Mouse (Mus musculus): ENCODE data around the gene Rcor3.

Gene Rcor3

GRCm38 (mm10) chr1:192092879-192093660 lies 44.8 kb downstream of the Rcor3 start:
- peak; percentile 89 for DNase-seq

GRCm38 (mm10) chr1:192091806-192092772 lies 45.8 kb downstream of the Rcor3 start, which contains the start of gene Traf5:
Traf5 (minus strand) TSS chr1:192092559.
- DNase-seq = peak; percentile 99

GRCm38 (mm10) chr1:192090689-192091567 lies 46.9 kb downstream of the Rcor3 start:
- no peak for DNase-seq

GRCm38 (mm10) chr1:192090281-192090680 lies 47.6 kb downstream of the Rcor3 start:
- DNase-seq = no peak

GRCm38 (mm10) chr1:192089208-192090166 lies 48.4 kb downstream of the Rcor3 start:
- no peak for DNase-seq

- DNase-seq = no peak
These were observed 49.9 kb downstream of the Rcor3 start for GRCm38 (mm10) chr1:192088011-192088410.

- peak; percentile 37 for DNase-seq
These were observed 50.8 kb downstream of the Rcor3 start for GRCm38 (mm10) chr1:192087098-192087497.

GRCm38 (mm10) chr1:192086279-192087037 lies 51.4 kb downstream of the Rcor3 start:
- DNase-seq = no peak

- DNase-seq = no peak
These were observed 52.6 kb downstream of the Rcor3 start for GRCm38 (mm10) chr1:192085218-192085617.

GRCm38 (mm10) chr1:192082646-192083045 lies 55.2 kb downstream of the Rcor3 start:
- DNase-seq = no peak

GRCm38 (mm10) chr1:192081129-192081528 lies 56.7 kb downstream of the Rcor3 start:
- DNase-seq = no peak

GRCm38 (mm10) chr1:192079121-192079520 lies 58.7 kb downstream of the Rcor3 start:
- no peak for DNase-seq

- peak; percentile 72 for DNase-seq
These were observed 59.5 kb downstream of the Rcor3 start for GRCm38 (mm10) chr1:192078406-192078805.

GRCm38 (mm10) chr1:192076796-192077535 lies 60.9 kb downstream of the Rcor3 start:
- peak; percentile 81 for DNase-seq

- DNase-seq = no peak
These were observed 61.8 kb downstream of the Rcor3 start for GRCm38 (mm10) chr1:192076101-192076500.

GRCm38 (mm10) chr1:192074824-192075223 lies 63.0 kb downstream of the Rcor3 start:
- DNase-seq = no peak

GRCm38 (mm10) chr1:192072426-192072825 lies 65.4 kb downstream of the Rcor3 start:
- DNase-seq = no peak

GRCm38 (mm10) chr1:192070618-192071051 lies 67.2 kb downstream of the Rcor3 start:
- DNase-seq = no peak

GRCm38 (mm10) chr1:192069971-192070591 lies 67.8 kb downstream of the Rcor3 start:
- DNase-seq = peak; percentile 43

All from lung, postnatal 14 days (tissue).